Mouse (Mus musculus): ENCODE results near the gene Ccna2. TPM values are rescaled to one million over a fixed set of nuclear protein-coding genes. Genes with fewer than 3 reads are reported as not detected.

Gene Ccna2
- total RNA-seq, 2 experiments from 2014 or later = 1.4 to 1.7 TPM

GRCm38 (mm10) chr3:36537701-36538470 is 34.1 kb downstream of the Ccna2 start:
- intact Hi-C loops (cut with DNase I) = loop anchor here (10.0 kb wide), 1 partner anchor 197 kb away; no protein-coding TSS in a partner anchor
- DNase-seq (ENCODE audit: low spot score in 2 of 2) = peak in 1 of 2 experiments; percentile 70

GRCm38 (mm10) chr3:36536041-36536440 is 35.9 kb downstream of the Ccna2 start:
- intact Hi-C loops (cut with DNase I) = loop anchor here (10.0 kb wide), 1 partner anchor 199 kb away; no protein-coding TSS in a partner anchor
- no peak for DNase-seq (ENCODE audit: low spot score in 2 of 2)

- DNase-seq (ENCODE audit: low spot score in 2 of 2) = no peak
- intact Hi-C loops (cut with DNase I) = loop anchor here (10.0 kb wide), 1 partner anchor 202 kb away; no protein-coding TSS in a partner anchor
These were observed 38.7 kb downstream of the Ccna2 start for GRCm38 (mm10) chr3:36533201-36533672.

GRCm38 (mm10) chr3:36532738-36533137 is 39.2 kb downstream of the Ccna2 start:
- DNase-seq (ENCODE audit: low spot score in 2 of 2) = no peak
- intact Hi-C loops (cut with DNase I) = loop anchor here (10.0 kb wide), 1 partner anchor 202 kb away; no protein-coding TSS in a partner anchor

- intact Hi-C loops (cut with DNase I) = loop anchor here (2.0 to 10.0 kb wide), 3 partner anchors 13 to 203 kb away; no protein-coding TSS in a partner anchor
- no peak for DNase-seq (ENCODE audit: low spot score in 2 of 2)
These were observed 39.9 kb downstream of the Ccna2 start for GRCm38 (mm10) chr3:36531979-36532542.

- intact Hi-C loops (cut with DNase I) = loop anchor here (2.0 to 10.0 kb wide), 3 partner anchors 14 to 204 kb away; no protein-coding TSS in a partner anchor
- peak in 1 of 2 experiments; percentile 77 for DNase-seq (ENCODE audit: low spot score in 2 of 2)
These were observed 40.7 kb downstream of the Ccna2 start for GRCm38 (mm10) chr3:36531242-36531641.

- intact Hi-C loops (cut with DNase I) = loop anchor here (2.0 to 10.0 kb wide), 3 partner anchors 14 to 204 kb away; no protein-coding TSS in a partner anchor
- no peak for DNase-seq (ENCODE audit: low spot score in 2 of 2)
These were observed 41.2 kb downstream of the Ccna2 start for GRCm38 (mm10) chr3:36530781-36531180.

GRCm38 (mm10) chr3:36530345-36530744 is 41.6 kb downstream of the Ccna2 start:
- intact Hi-C loops (cut with DNase I) = loop anchor here (2.0 to 10.0 kb wide), 3 partner anchors 14 to 204 kb away; no protein-coding TSS in a partner anchor
- peak; percentile 54 to 95 for DNase-seq (ENCODE audit: low spot score in 2 of 2)

GRCm38 (mm10) chr3:36524466-36524865 is 47.5 kb downstream of the Ccna2 start:
- intact Hi-C loops (cut with DNase I) = no loop called here
- peak in 1 of 2 experiments; percentile 60 for DNase-seq (ENCODE audit: low spot score in 2 of 2)

- intact Hi-C loops (cut with DNase I) = no loop called here
- no peak for DNase-seq (ENCODE audit: low spot score in 2 of 2)
These were observed 49.8 kb downstream of the Ccna2 start for GRCm38 (mm10) chr3:36522137-36522536.

- intact Hi-C loops (cut with DNase I) = no loop called here
- DNase-seq (ENCODE audit: low spot score in 2 of 2) = peak; percentile 57 to 64
These were observed 50.6 kb downstream of the Ccna2 start, which contains the start of gene Gm11549 for GRCm38 (mm10) chr3:36521073-36522060. Gm11549 (minus strand) TSS chr3:36521813.

- intact Hi-C loops (cut with DNase I) = loop anchor here (2.0 kb wide), 2 partner anchors 15 to 29 kb away; no protein-coding TSS in a partner anchor
- DNase-seq (ENCODE audit: low spot score in 2 of 2) = peak; percentile 60 to 94
These were observed 55.8 kb downstream of the Ccna2 start for GRCm38 (mm10) chr3:36516196-36516595.

Other genes with a start within 250 kb of the Ccna2 start
- gene Anxa5, start 96.3 kb downstream of the Ccna2 start, total RNA-seq (2021) = 10 to 100 TPM; 59.6 to 78.3 TPM
- gene 1810062G17Rik, start 96.2 kb downstream of the Ccna2 start, total RNA-seq (2021) = not detected
- 10 to 100 TPM; 34.3 to 41.5 TPM for gene Gm11549, start 50.3 kb downstream of the Ccna2 start, total RNA-seq (2021)
- 10 to 100 TPM; 38.7 to 44.6 TPM for gene Exosc9, start 19.5 kb downstream of the Ccna2 start, total RNA-seq (2021)
- 10 to 100 TPM; 13.3 to 18.8 TPM for gene Bbs7, start 41.3 kb upstream of the Ccna2 start, total RNA-seq (2021)
- 10 to 100 TPM; 19.8 to 23.0 TPM for gene Trpc3, start 118.0 kb upstream of the Ccna2 start, total RNA-seq (2021)